Mouse (Mus musculus) ES-Bruce4 (cell line): ENCODE measurements around the gene Foxa1. TPM values are rescaled to one million over a fixed set of nuclear protein-coding genes. Genes with fewer than 3 reads are reported as not detected.

Experiments
- H3K27ac ChIP-seq: 2 replicates; pipeline ENCODE4 v1.5.1; 2012; ENCODE audit warnings: low read length, inconsistent platforms; ENCODE audit not compliant: insufficient read depth
- H3K27me3 ChIP-seq: 2 replicates; pipeline ENCODE4 v1.6.1; 2012; ENCODE audit warnings: mild to moderate bottlenecking, low read length, inconsistent platforms; ENCODE audit not compliant: control insufficient read depth, poor library complexity, insufficient read depth, severe bottlenecking
- H3K36me3 ChIP-seq: 2 replicates; pipeline ENCODE4 v1.6.1; 2012; ENCODE audit warnings: inconsistent platforms, mild to moderate bottlenecking, low read length, moderate library complexity; ENCODE audit not compliant: control insufficient read depth, poor library complexity, insufficient read depth, severe bottlenecking
- H3K4me1 ChIP-seq: one replicate; pipeline ENCODE4 v1.8.1; 2011; ENCODE audit warnings: low read length; ENCODE audit not compliant: control insufficient read depth, insufficient read depth
- H3K4me3 ChIP-seq: 2 replicates; pipeline ENCODE4 v1.5.1; 2011; ENCODE audit warnings: low read depth, mild to moderate bottlenecking, low read length
- H3K9ac ChIP-seq: 2 replicates; pipeline ENCODE4 v1.6.1; 2012; ENCODE audit warnings: low read depth, mild to moderate bottlenecking, inconsistent platforms; ENCODE audit not compliant: poor library complexity, severe bottlenecking
- H3K9me3 ChIP-seq: replicated peaks from 2 replicates; pipeline ENCODE4 v1.6.1; 2012; ENCODE audit warnings: mild to moderate bottlenecking, low read length, inconsistent platforms; ENCODE audit not compliant: control insufficient read depth, poor library complexity, insufficient read depth, severe bottlenecking
- CTCF ChIP-seq: IDR thresholded peaks from one replicate; pipeline ENCODE4 v1.8.1; 2011; ENCODE audit warnings: low read depth, low read length
- EP300 ChIP-seq: IDR thresholded peaks from 2 replicates; pipeline ENCODE4 v1.6.1; 2011; ENCODE audit warnings: low read depth, low read length; ENCODE audit not compliant: insufficient read depth
- POLR2A ChIP-seq: IDR thresholded peaks from one replicate; pipeline ENCODE4 v1.8.1; 2011; ENCODE audit warnings: low read length; ENCODE audit not compliant: insufficient read depth
- polyA plus RNA-seq: library from polyadenylated mRNA; stranded (reverse); fragments of >200 nt; gene quantifications from 2 replicates; pipeline ENCODE4 v1.2.4, GENCODE M21; 2011; ENCODE audit warnings: low read depth; ENCODE audit not compliant: missing spikeins, insufficient read depth, insufficient read length

Foxa1 gene
- polyA plus RNA-seq, 1 experiment: 0.85 TPM

- H3K9ac ChIP-seq: no peak overlapping the region
These were observed 7.4 kb upstream of the Foxa1 start for GRCm38 (mm10) chr12:57554091-57554490.

GRCm38 (mm10) chr12:57552286-57552685 lies 5.6 kb upstream of the Foxa1 start:
- Histone ChIP-seq H3K27me3 (peaks cover 21% of the 10 kb centered on the region), H3K36me3 (no peaks in the 10 kb centered on the region), H3K4me3 (no peak overlapping the region), H3K4me1 (no peaks in the 10 kb centered on the region), H3K9ac (no peak overlapping the region), H3K27ac (no peak overlapping the region), H3K9me3 (no peaks in the 10 kb centered on the region)
- TF ChIP-seq CTCF: no peak
- TF ChIP-seq POLR2A: no peak
- TF ChIP-seq EP300: no peak

More at GRCm38 (mm10) chr12:57554091-57554490, 7.4 kb upstream of the Foxa1 start:
- no peak for TF ChIP-seq EP300
- TF ChIP-seq CTCF: no peak
- no peak for TF ChIP-seq POLR2A
- no peaks in the 10 kb centered on the region for H3K4me1 ChIP-seq
- H3K27ac ChIP-seq: no peak overlapping the region
- no peak overlapping the region for H3K4me3 ChIP-seq
- H3K36me3 ChIP-seq: no peaks in the 10 kb centered on the region
- H3K9me3 ChIP-seq: no peaks in the 10 kb centered on the region
- peaks cover 11% of the 10 kb centered on the region for H3K27me3 ChIP-seq

GRCm38 (mm10) chr12:57550881-57551280 lies 4.2 kb upstream of the Foxa1 start:
- Histone ChIP-seq H3K27ac (no peak overlapping the region), H3K36me3 (no peaks in the 10 kb centered on the region), H3K4me3 (no peak overlapping the region), H3K27me3 (peaks cover 30% of the 10 kb centered on the region), H3K4me1 (no peaks in the 10 kb centered on the region), H3K9ac (no peak overlapping the region), H3K9me3 (no peaks in the 10 kb centered on the region)
- no peak for TF ChIP-seq EP300
- TF ChIP-seq CTCF: no peak

- Histone ChIP-seq H3K4me1 (no peaks in the 10 kb centered on the region), H3K27ac (no peak overlapping the region), H3K4me3 (no peak overlapping the region), H3K9me3 (no peaks in the 10 kb centered on the region), H3K36me3 (no peaks in the 10 kb centered on the region), H3K9ac (no peak overlapping the region), H3K27me3 (peaks cover 36% of the 10 kb centered on the region)
- TF ChIP-seq EP300 (no peak), CTCF (no peak), POLR2A (no peak)
These were observed 3.6 kb upstream of the Foxa1 start for GRCm38 (mm10) chr12:57550181-57550808.

GRCm38 (mm10) chr12:57549667-57550160 lies 3.0 kb upstream of the Foxa1 start:
- H3K9me3 ChIP-seq: no peaks in the 10 kb centered on the region
- no peak overlapping the region for H3K9ac ChIP-seq
- no peaks in the 10 kb centered on the region for H3K4me1 ChIP-seq
- no peaks in the 10 kb centered on the region for H3K36me3 ChIP-seq
- H3K27ac ChIP-seq: no peak overlapping the region
- H3K4me3 ChIP-seq: peak overlapping the region; percentile 9; the same call in 1 of the 2 replicates
- peaks cover 37% of the 10 kb centered on the region for H3K27me3 ChIP-seq
- TF ChIP-seq CTCF (no peak), EP300 (no peak), POLR2A (no peak)

GRCm38 (mm10) chr12:57548981-57549666 lies 2.4 kb upstream of the Foxa1 start:
- no peak overlapping the region for H3K27ac ChIP-seq
- H3K4me3 ChIP-seq: peak overlapping the region; percentile 9; the same call in 1 of the 2 replicates
- H3K36me3 ChIP-seq: no peaks in the 10 kb centered on the region
- no peaks in the 10 kb centered on the region for H3K4me1 ChIP-seq
- H3K9ac ChIP-seq: no peak overlapping the region
- TF ChIP-seq EP300 (no peak), POLR2A (no peak), CTCF (no peak)
- no peaks in the 10 kb centered on the region for H3K9me3 ChIP-seq
- H3K27me3 ChIP-seq: peaks cover 36% of the 10 kb centered on the region
